Mouse (Mus musculus): ENCODE data around the gene Zfp759. TPM values are rescaled to one million over a fixed set of nuclear protein-coding genes. Genes with fewer than 3 reads are reported as not detected.
"Not testable (repeated sequence)": the region's sequence is repeated elsewhere in the genome, so short reads cannot be mapped to it uniquely, and the experiment has no call there.

Gene Zfp759
- polyA plus RNA-seq (2014; fragmentation: Nextera tagmentation; extraction: Ambion mirVana): 1.7 and 1.8 TPM in 2 replicates

DNA sequence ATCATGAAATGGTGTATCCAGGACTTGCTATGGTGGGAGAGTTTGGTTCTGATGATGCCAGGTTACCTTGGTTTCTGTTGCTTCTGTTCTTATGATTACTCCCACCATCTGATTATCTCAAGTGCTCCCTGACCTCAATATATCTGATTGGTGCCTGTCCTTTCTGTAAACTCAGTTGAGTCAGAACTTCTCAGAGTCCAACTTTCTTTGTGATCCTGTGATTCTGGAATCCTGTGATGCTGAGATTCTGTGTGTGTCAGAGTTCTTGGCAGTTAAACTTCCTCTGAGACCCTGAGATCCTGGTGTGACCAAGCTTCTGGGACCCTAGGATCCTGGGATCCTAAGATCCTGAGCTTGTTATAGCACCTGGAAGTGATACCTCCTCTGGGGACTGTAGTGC lies at the start of gene Zfp759:
Gene Zfp759 (plus strand): TSS at position 301 of the 400 bp plus-strand sequence.
- H3K4me3 ChIP-seq (ENCODE audit: low read depth, low read length); H3K27me3 ChIP-seq (ENCODE audit: control insufficient read depth, insufficient read depth, low read length); H3K4me2 ChIP-seq; H3K27ac ChIP-seq (ENCODE audit: low read depth, low read length); H3K9ac ChIP-seq (ENCODE audit: low read depth, low read length); H3K4me1 ChIP-seq (ENCODE audit: control insufficient read depth, insufficient read depth, low read length); H3K36me3 ChIP-seq (ENCODE audit: control insufficient read depth, insufficient read depth, low read length); H3K9me3 ChIP-seq (replicated peaks; ENCODE audit: control insufficient read depth, low read length); ATAC-seq (replicated peaks; ENCODE audit: insufficient number of reproducible peaks, low FRiP score, low TSS enrichment): not testable (repeated sequence)

DNA sequence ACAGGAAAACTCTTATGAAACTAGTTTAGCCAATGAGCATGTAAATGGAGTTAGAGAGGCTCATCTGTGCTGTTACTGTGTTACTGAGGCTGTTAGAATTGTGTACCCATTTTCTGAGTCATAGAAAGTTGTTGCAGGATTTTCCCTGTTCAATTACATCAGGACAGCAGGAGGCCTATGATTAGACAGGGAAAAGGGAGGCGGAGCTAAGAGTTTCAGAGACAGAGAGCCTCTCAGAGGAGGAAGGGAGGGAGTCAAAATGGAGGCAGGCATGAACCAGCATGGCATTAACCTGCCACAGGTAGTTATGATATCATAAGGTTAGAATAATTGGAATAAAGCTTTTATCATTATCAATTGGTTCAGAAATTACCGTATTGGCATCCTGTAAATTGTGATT lies 48.7 kb upstream of the Zfp759 start:
- Histone ChIP-seq H3K4me3 (ENCODE audit: low read depth, low read length) (no peak overlapping the region), H3K36me3 (ENCODE audit: control insufficient read depth, insufficient read depth, low read length) (peaks cover 42% of the 10 kb centered on the region), H3K9me3 (replicated peaks; ENCODE audit: control insufficient read depth, low read length) (peaks cover 8% of the 10 kb centered on the region), H3K4me2 (no peak overlapping the region), H3K9ac (ENCODE audit: low read depth, low read length) (no peak overlapping the region), H3K27me3 (ENCODE audit: control insufficient read depth, insufficient read depth, low read length) (no peaks in the 10 kb centered on the region), H3K27ac (ENCODE audit: low read depth, low read length) (no peak overlapping the region), H3K4me1 (ENCODE audit: control insufficient read depth, insufficient read depth, low read length) (no peaks in the 10 kb centered on the region)
- WGBS (ENCODE audit: insufficient replicate concordance): 83% methylated on average over 2 of the region's 2 CpGs
- no peak for ATAC-seq (replicated peaks; ENCODE audit: insufficient number of reproducible peaks, low FRiP score, low TSS enrichment)

DNA sequence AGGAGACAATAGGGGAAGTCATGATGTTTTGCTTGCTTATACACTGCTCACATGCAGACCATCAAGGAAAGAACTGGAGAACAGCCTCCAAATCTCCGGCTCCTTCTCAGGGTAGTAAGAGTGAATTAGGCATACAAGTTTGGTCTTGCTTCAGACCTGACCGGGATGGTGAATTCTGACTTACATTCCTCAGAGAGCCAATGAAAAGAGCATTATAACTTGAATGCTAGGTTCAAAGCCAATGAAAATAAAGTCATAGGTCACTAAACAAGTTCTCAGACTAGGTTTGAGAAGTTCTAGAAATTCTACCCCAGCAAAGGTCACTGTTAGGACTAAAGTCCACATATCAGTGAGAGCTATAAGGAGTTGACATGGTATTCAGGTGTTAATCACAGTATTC lies 44.2 kb upstream of the Zfp759 start:
- WGBS (ENCODE audit: insufficient replicate concordance): 96% methylated on average over 2 of the region's 2 CpGs
- ATAC-seq (replicated peaks; ENCODE audit: insufficient number of reproducible peaks, low FRiP score, low TSS enrichment): no peak
- H3K36me3 ChIP-seq (ENCODE audit: control insufficient read depth, insufficient read depth, low read length): peaks cover 18% of the 10 kb centered on the region

DNA sequence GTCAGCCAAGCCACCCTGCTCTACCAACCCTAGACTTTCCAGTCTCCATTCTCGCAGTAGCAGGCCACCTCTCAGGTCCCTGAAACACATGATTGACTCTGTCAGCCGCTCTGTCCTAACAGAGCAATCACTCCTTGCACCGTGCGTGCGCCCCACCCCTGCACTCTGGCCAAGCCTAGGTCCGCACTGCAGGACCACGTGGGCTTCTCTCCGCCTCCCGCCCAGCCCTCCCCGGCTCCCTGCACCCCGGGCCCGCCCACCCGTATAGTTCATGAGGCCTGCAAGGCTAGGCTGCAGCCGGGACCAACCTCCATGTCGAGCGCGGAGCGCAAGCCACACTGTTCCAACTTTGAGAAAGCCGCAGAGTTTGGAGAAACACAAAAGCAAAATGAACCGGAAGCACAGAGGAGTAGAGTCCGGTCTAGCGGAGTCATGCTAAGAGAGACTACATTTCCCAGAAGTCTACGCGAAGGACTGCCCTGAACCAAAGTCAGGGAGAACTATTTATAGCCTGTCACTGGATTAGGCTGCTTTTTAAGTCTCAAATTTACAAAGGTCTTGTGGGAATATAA lies 40.2 kb upstream of the Zfp759 start:
- peak overlapping the region; percentile 66 for H3K4me3 ChIP-seq (ENCODE audit: low read depth, low read length)

More for the DNA sequence above, 44.2 kb upstream of the Zfp759 start:
- Histone ChIP-seq H3K9ac (ENCODE audit: low read depth, low read length) (no peak overlapping the region), H3K27me3 (ENCODE audit: control insufficient read depth, insufficient read depth, low read length) (no peaks in the 10 kb centered on the region), H3K4me1 (ENCODE audit: control insufficient read depth, insufficient read depth, low read length) (0 out of 2 replicates have a peak, but pooled peaks cover 4% of the 10 kb centered on the region), H3K27ac (ENCODE audit: low read depth, low read length) (no peak overlapping the region), H3K9me3 (replicated peaks; ENCODE audit: control insufficient read depth, low read length) (no peaks in the 10 kb centered on the region), H3K4me3 (ENCODE audit: low read depth, low read length) (no peak overlapping the region), H3K4me2 (no peak overlapping the region)

DNA sequence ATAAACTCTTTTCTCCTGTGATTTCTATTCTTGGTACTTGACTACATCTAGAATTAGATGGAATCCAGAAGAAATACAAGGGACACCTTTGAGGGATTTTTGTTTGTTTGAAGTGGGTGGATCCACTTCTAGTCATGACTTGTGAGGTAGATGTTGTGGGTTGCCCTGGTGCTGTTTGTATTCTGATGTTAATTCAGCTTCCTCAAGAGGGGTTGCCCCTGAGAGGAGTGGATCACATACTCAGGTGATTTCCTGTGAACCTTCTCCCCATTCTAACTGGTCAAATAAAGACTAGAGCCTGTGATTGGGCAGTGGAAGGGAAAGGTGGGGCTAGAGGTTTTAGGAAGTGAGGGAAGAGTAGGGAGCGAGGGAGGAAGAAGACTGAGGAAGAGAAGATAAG lies 39.5 kb upstream of the Zfp759 start:
- Histone ChIP-seq H3K4me3 (ENCODE audit: low read depth, low read length) (peak overlapping the region; percentile 66; the same call in 1 of the 2 replicates), H3K4me1 (ENCODE audit: control insufficient read depth, insufficient read depth, low read length) (0 out of 2 replicates have a peak, but pooled peaks cover 4% of the 10 kb centered on the region), H3K36me3 (ENCODE audit: control insufficient read depth, insufficient read depth, low read length) (no peaks in the 10 kb centered on the region), H3K4me2 (peak overlapping the region; percentile 82), H3K9me3 (replicated peaks; ENCODE audit: control insufficient read depth, low read length) (no peaks in the 10 kb centered on the region), H3K9ac (ENCODE audit: low read depth, low read length) (no peak overlapping the region), H3K27me3 (ENCODE audit: control insufficient read depth, insufficient read depth, low read length) (no peaks in the 10 kb centered on the region), H3K27ac (ENCODE audit: low read depth, low read length) (peak overlapping the region; percentile 93)
- ATAC-seq (replicated peaks; ENCODE audit: insufficient number of reproducible peaks, low FRiP score, low TSS enrichment): no peak
- WGBS (ENCODE audit: insufficient replicate concordance): 55% methylated on average over 1 of the region's 1 CpGs

More for the DNA sequence above, 40.2 kb upstream of the Zfp759 start:
- ATAC-seq (replicated peaks; ENCODE audit: insufficient number of reproducible peaks, low FRiP score, low TSS enrichment): peak; percentile 100
- Histone ChIP-seq H3K4me1 (ENCODE audit: control insufficient read depth, insufficient read depth, low read length) (0 out of 2 replicates have a peak, but pooled peaks cover 4% of the 10 kb centered on the region), H3K9ac (ENCODE audit: low read depth, low read length) (peak overlapping the region; percentile 80), H3K9me3 (replicated peaks; ENCODE audit: control insufficient read depth, low read length) (no peaks in the 10 kb centered on the region), H3K27ac (ENCODE audit: low read depth, low read length) (peak overlapping the region; percentile 93), H3K36me3 (ENCODE audit: control insufficient read depth, insufficient read depth, low read length) (no peaks in the 10 kb centered on the region), H3K4me2 (peak overlapping the region; percentile 82), H3K27me3 (ENCODE audit: control insufficient read depth, insufficient read depth, low read length) (no peaks in the 10 kb centered on the region)
- under 1% methylated on average over 24 of the region's 24 CpGs for WGBS (ENCODE audit: insufficient replicate concordance)

DNA sequence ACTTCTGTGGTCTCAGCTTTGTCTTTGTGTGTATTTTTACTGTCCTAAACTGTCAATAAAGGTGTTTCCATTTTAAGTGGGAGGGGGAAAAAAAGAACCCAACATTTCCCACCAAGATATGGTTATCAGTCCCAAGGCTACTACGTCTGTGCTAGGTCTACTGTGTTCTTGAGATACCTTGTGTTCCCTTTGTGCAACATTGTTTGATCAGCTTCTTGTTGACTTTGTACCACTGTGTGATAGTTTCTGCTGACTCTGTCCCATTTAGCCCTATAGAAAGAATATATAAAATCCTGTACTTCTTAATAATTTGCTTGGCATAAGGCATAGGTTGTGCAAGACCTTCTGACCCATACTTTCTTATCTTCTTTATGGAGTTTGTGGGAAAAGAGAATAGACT lies 31.3 kb upstream of the Zfp759 start:
- 64% methylated on average over 1 of the region's 1 CpGs for WGBS (ENCODE audit: insufficient replicate concordance)
- no peak for ATAC-seq (replicated peaks; ENCODE audit: insufficient number of reproducible peaks, low FRiP score, low TSS enrichment)

DNA sequence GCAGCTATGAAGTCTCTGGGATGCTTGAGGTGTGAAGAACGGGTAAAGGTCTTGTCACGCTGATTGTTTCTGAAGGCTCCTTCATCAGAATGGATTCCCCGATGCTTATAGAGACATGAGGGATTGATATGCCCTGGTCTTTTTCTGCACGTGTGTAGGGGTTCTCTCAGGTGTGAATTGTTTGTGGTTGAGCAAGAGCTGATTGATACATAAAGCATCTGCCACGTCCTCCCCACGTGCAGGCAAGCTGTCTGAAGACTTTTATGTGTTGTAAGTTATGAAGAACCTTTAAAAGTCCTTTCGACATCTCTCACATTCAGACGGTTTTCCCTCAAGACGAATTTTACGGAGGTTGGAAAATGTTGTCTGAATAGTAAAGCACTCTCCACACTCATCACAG lies 23.6 kb upstream of the Zfp759 start, which contains the start of gene Zfp708:
Gene Zfp708 (minus strand): TSS at position 101 of the 400 bp plus-strand sequence.
- Histone ChIP-seq H3K4me2 (no peak within 1 kb of the TSS), H3K27ac (ENCODE audit: low read depth, low read length) (no peak within 1 kb of the TSS), H3K9ac (ENCODE audit: low read depth, low read length) (no peak within 1 kb of the TSS), H3K9me3 (replicated peaks; ENCODE audit: control insufficient read depth, low read length) (no peaks in the 10 kb centered on the region), H3K36me3 (ENCODE audit: control insufficient read depth, insufficient read depth, low read length) (no peaks in the 10 kb centered on the region; the same call in 1 of the 2 replicates), H3K4me3 (ENCODE audit: low read depth, low read length) (no peak within 1 kb of the TSS), H3K4me1 (ENCODE audit: control insufficient read depth, insufficient read depth, low read length) (no peaks in the 10 kb centered on the region), H3K27me3 (ENCODE audit: control insufficient read depth, insufficient read depth, low read length) (no peaks in the 10 kb centered on the region)
- WGBS (ENCODE audit: insufficient replicate concordance): 87% methylated on average over 10 of the region's 10 CpGs
- ATAC-seq (replicated peaks; ENCODE audit: insufficient number of reproducible peaks, low FRiP score, low TSS enrichment): no peak

More for the DNA sequence above, 31.3 kb upstream of the Zfp759 start:
- Histone ChIP-seq H3K27me3 (ENCODE audit: control insufficient read depth, insufficient read depth, low read length) (no peaks in the 10 kb centered on the region), H3K36me3 (ENCODE audit: control insufficient read depth, insufficient read depth, low read length) (no peaks in the 10 kb centered on the region), H3K27ac (ENCODE audit: low read depth, low read length) (no peak overlapping the region), H3K9me3 (replicated peaks; ENCODE audit: control insufficient read depth, low read length) (no peaks in the 10 kb centered on the region), H3K4me3 (ENCODE audit: low read depth, low read length) (no peak overlapping the region), H3K4me1 (ENCODE audit: control insufficient read depth, insufficient read depth, low read length) (no peaks in the 10 kb centered on the region), H3K9ac (ENCODE audit: low read depth, low read length) (no peak overlapping the region), H3K4me2 (no peak overlapping the region)

DNA sequence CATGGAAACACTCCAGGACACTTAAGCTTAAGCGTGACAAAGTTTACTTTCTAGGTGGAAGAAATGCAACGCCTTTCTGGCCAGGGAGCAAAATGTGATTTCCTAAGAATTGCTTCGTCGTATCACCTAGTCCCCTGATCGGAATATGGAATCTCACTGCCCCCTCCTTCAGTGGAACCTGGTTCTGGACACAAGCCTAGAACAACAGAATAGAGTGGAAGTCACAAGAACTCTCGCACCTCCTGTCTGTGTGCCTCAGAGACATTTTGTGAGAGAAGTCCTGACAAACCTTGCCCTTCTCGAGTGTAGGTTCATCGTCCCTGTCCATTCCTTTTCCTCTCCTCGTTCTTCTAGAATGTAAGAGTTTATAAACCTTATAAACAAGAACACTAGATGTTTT lies 13.8 kb upstream of the Zfp759 start:
- no peak for ATAC-seq (replicated peaks; ENCODE audit: insufficient number of reproducible peaks, low FRiP score, low TSS enrichment)
- Histone ChIP-seq H3K9ac (ENCODE audit: low read depth, low read length) (peak overlapping the region; percentile 83), H3K4me3 (ENCODE audit: low read depth, low read length) (peak overlapping the region; percentile 58), H3K4me2 (peak overlapping the region; percentile 80), H3K4me1 (ENCODE audit: control insufficient read depth, insufficient read depth, low read length) (peaks cover 3% of the 10 kb centered on the region; the same call in 1 of the 2 replicates), H3K27ac (ENCODE audit: low read depth, low read length) (peak overlapping the region; percentile 81), H3K36me3 (ENCODE audit: control insufficient read depth, insufficient read depth, low read length) (peaks cover 6% of the 10 kb centered on the region), H3K9me3 (replicated peaks; ENCODE audit: control insufficient read depth, low read length) (no peaks in the 10 kb centered on the region), H3K27me3 (ENCODE audit: control insufficient read depth, insufficient read depth, low read length) (no peaks in the 10 kb centered on the region)
- 58% methylated on average over 9 of the region's 9 CpGs for WGBS (ENCODE audit: insufficient replicate concordance)
